Mouse (Mus musculus): ENCODE results near the gene Pla2g2c. TPM values are rescaled to one million over a fixed set of nuclear protein-coding genes. Genes with fewer than 3 reads are reported as not detected.
A peak's percentile ranks its signal among the peaks of the same experiment; 100 is the strongest.

Gene Pla2g2c
- total RNA-seq, 2 experiments from 2014 or later: 0.42 to 0.73 TPM

DNA sequence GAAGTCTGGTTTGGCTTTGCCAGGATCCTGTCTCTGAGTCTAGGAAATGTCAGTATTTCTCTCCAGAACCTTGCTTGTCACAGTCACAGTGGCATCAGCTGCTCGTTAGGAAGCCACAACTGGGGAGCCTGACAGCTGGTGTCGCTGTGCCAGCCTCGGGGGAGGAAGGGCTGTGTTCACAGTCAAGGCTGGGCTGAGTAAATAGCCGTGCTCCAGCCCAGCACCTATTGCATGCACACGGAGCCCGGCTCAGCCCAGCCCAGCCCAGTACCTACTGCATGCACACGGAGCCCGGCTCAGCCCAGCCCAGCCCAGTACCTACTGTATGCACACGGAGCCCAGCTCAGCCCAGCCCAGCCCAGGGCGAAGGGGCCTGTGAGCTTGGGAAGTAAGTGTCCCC is 23.3 kb downstream of the Pla2g2c start:
- no peak for DNase-seq (ENCODE audit: low spot score in 2 of 2)

GRCm38 (mm10) chr4:138748369-138749072 is 23.9 kb downstream of the Pla2g2c start:
- DNase-seq (ENCODE audit: low spot score in 2 of 2): no peak

DNA sequence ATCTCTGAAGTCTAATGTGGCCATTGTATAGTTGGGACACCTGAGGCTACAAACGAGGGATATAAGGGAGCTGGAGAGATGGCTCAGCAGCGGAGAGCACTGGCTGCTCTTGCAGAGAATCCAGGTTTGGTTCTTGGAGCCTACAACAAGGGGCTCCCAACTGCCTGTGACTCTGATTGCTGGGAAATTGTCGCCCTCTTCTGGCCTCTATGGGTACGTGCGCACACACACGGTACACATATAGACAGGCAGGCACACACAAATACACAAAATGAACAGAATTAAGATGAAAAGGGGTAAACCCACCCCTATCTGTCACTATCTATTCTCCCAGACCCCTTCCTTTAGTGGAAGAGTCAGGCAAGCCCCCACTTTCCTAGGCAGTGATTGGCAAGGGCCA is 28.0 kb downstream of the Pla2g2c start:
- DNase-seq (ENCODE audit: low spot score in 2 of 2): no peak

- DNase-seq (ENCODE audit: low spot score in 2 of 2): no peak
Measured at GRCm38 (mm10) chr4:138753608-138754007, 29.0 kb downstream of the Pla2g2c start.

GRCm38 (mm10) chr4:138754432-138754831 is 29.8 kb downstream of the Pla2g2c start:
- DNase-seq (ENCODE audit: low spot score in 2 of 2): no peak

GRCm38 (mm10) chr4:138755439-138755838 is 30.8 kb downstream of the Pla2g2c start:
- DNase-seq (ENCODE audit: low spot score in 2 of 2): no peak

GRCm38 (mm10) chr4:138755983-138756382 is 31.4 kb downstream of the Pla2g2c start:
- no peak for DNase-seq (ENCODE audit: low spot score in 2 of 2)

DNA sequence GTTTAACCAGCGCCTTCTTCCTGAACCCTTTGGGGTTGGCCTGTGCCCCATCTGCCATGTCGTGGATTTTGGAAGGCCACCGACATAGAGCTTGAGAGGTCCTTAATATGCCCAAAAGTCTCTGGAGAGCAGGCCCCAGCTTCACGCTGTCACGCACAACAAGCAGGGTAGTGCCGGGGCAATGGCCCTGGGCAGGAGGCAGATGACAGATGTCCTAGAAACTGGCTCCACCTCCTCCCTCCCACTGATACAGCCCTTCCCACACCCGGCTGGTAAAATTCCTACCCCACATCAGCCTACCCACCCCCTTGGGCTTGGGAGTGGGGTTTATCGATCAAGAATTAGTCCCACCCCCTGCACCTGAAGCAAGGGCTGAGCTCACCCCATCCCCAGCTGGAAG is 32.8 kb downstream of the Pla2g2c start, which contains the start of gene Pla2g2f:
Gene Pla2g2f, minus strand, starts transcription at position 211 of the 400 bp plus-strand sequence.
- no peak for DNase-seq (ENCODE audit: low spot score in 2 of 2)

DNA sequence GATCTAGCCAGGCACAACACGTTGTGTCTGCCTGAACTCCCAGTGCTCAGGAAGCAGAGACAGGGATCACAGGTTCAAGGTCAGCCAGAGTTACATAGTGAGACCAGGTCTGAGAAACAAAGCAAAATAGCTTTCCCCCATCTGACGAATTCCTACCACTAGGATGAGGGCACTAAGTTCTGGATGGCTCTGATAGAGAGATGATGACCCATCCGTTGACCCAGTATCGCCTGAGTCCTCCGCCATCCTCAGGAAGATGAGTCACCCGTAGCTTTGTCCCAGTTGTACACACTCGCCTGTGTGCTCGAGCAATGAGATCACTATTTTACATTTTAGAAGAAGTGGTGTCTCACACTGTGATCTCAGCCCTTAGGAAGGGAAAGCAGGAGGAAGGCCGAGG is 37.7 kb downstream of the Pla2g2c start:
- no peak for DNase-seq (ENCODE audit: low spot score in 2 of 2)

DNA sequence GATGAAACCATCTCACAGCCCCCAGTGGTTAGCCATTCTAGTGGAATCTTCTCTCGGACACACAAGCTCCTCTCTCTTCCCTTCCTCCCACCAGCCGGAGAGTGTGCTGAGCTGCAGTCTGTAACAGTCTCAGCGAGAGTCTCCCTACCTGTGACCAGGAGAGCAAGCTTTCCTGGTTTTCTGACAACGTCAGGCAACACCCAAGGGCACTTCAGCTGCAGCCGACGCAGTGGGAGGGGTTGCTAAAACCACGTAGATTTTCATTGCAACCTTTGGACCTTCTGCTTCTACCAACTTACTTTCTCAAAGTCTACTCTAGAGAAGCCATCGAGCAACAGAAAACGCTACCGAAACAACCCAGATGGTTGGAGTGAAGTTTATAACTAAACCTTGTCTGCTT is 47.4 kb downstream of the Pla2g2c start:
- no peak for DNase-seq (ENCODE audit: low spot score in 2 of 2)

DNA sequence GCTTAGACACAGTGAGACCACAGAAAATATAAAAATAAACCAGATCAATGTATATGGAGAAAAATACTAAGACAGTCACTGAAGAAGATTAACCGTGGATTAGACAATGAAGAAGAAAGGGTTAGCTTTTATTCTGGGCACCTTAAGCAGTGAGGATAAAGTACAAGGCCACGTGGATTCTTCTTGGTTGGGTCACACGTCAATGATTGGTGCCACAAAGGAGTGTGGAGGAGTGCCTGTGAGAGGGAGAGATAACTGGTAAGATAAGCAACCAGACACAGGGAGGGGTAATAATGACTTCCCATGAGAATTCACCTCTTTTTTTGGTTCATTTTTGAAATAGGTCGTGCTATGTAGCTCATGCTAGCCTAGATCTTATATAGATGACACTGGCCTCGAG is 47.8 kb downstream of the Pla2g2c start:
- DNase-seq (ENCODE audit: low spot score in 2 of 2): no peak

DNA sequence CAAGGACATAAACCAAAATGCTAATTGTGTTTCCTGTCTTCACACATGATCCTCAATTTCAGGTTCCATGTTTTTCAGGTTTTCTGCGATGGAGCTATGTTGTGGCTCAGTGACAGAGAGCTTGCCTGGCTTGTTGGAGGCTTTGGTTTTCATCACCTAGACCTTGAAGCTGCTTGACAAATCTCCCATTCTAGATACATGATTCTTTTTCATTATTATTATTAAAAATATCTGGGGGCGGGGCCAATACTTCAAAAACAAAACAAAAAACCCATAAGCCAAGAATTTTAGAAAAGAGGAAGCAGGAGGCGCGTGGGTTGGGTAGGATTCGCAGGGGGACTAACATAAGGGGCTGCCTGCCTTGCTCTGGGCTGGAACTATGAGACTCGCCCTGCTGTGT is 50.8 kb downstream of the Pla2g2c start, which contains the start of gene Pla2g2d:
Gene Pla2g2d, plus strand, starts transcription at position 301 of the 400 bp plus-strand sequence.
- DNase-seq (ENCODE audit: low spot score in 2 of 2): no peak

DNA sequence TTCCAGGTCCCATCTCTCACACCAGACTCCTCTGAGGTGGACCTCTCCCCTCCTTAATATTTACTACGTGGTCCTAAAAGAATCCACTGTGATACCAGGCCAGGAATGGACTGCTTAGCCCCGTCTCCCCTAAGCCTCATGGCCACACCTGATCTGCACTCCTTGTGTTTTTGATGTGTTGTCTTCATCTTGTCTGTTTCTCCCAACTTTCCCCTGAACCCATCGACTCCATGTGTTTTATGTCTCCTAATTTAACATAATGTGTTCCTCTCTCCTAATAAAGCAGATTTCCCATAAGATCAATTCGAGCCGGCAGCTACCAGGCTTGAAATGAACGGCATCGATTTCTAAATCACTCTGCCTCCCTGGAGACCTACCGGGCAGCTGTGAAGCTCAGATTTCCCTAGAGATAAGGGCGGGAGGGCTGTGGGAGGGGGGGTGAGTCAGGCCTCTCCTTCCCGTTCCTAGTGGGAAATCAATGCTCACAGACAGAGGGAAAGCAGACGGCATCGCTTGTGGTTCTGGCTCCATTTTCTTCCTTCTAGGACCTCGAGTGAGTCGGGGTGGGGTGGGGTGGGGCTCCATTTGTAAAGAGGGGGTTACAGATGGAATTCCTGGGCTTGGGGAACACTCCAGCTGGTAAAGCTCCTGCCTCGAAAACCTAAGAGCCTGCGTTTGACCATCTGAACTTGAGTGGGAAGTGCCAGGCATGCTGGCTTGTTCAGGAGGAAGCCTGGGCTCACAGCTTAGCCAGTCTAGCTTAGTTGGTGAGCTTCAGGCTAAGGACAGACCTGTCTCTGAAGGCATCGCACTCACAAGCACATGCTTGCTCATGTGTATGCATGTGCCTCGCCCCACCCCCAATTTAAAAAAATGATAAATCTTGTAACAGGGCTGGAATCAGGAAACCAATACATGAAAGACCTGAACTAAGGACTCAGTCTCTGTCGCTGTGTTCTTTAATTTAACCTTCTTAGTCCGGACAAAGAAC is 53.1 kb downstream of the Pla2g2c start:
- no peak for DNase-seq (ENCODE audit: low spot score in 2 of 2)

- DNase-seq (ENCODE audit: low spot score in 2 of 2): no peak
Measured at GRCm38 (mm10) chr4:138780300-138780699, 55.7 kb downstream of the Pla2g2c start.

- no peak for DNase-seq (ENCODE audit: low spot score in 2 of 2)
Measured at GRCm38 (mm10) chr4:138782098-138782497, 57.5 kb downstream of the Pla2g2c start.

GRCm38 (mm10) chr4:138785721-138786120 is 61.1 kb downstream of the Pla2g2c start:
- DNase-seq (ENCODE audit: low spot score in 2 of 2): no peak

GRCm38 (mm10) chr4:138786141-138786540 is 61.5 kb downstream of the Pla2g2c start:
- DNase-seq (ENCODE audit: low spot score in 2 of 2): no peak

GRCm38 (mm10) chr4:138788381-138788780 is 63.8 kb downstream of the Pla2g2c start:
- DNase-seq (ENCODE audit: low spot score in 2 of 2): no peak

DNA sequence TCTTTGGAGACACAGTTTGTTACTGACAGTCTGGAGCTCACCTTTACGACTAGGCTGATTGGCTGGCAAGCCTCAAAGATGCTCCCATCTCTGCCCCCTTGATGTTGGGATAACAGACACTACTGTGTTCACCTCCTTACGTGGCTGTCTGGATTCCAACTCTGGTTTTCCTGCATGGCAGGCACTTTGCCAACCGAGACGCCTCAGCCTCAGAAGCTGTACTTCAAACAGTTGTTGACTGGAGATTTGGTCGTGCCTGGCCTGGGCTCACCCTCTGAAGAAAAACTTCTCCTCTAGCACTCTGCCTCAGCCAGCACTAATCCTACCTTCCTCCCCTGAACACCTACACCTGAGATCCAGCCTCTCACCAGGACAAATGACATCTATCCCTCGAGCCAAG is 66.9 kb downstream of the Pla2g2c start:
- no peak for DNase-seq (ENCODE audit: low spot score in 2 of 2)

- DNase-seq (ENCODE audit: low spot score in 2 of 2): no peak
Measured at GRCm38 (mm10) chr4:138792599-138792998, 68.0 kb downstream of the Pla2g2c start.

GRCm38 (mm10) chr4:138793276-138793675 is 68.7 kb downstream of the Pla2g2c start:
- DNase-seq (ENCODE audit: low spot score in 2 of 2): peak in 1 of 2 experiments; percentile 16

DNA sequence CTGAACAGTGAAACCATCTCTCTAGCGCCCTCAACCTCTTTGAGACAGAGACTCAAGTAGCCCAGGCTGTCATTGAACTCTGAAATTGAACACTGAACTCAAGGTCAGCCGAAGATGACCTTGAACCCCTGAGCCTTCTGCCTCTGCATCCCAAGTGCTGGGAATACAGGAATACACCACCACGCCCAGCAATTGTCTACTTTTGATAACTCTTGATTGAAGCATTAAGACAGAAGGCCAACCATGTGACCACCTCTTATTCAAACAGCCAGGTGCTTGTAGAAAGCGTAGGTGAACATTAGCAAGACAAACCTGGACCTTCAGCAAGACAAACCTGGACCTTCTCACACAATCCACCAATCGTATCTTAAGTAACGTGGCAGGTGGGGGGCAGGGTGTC is 69.8 kb downstream of the Pla2g2c start:
- DNase-seq (ENCODE audit: low spot score in 2 of 2): no peak

Measured in adrenal gland, postnatal 4 days (tissue).